Mouse (Mus musculus) hindbrain, embryonic 14.5 days (tissue): ENCODE data around the gene Vps37d. TPM values are rescaled to one million over a fixed set of nuclear protein-coding genes. Genes with fewer than 3 reads are reported as not detected.

Experiments
- ATAC-seq: fragments of 200-750 bp; cut with Nextera tagmentation; 2 replicates; pipeline ENCODE4 v1.8.0; 2017; ENCODE audit warnings: moderate number of reproducible peaks, mild to moderate bottlenecking, moderate TSS enrichment, moderate library complexity; ENCODE audit not compliant: low FRiP score
- DNase-seq: peaks from one replicate; pipeline ENCODE4 v3.0.0-alpha.2; 2015; ENCODE audit warnings: low spot score
- H3K27ac ChIP-seq: fragments of 300-500 bp; sonication (generic); 2 replicates; pipeline ENCODE4 v1.5.1; 2014; ENCODE audit warnings: mild to moderate bottlenecking, moderate library complexity
- H3K27me3 ChIP-seq: fragments of 300-500 bp; sonication (generic); 2 replicates; pipeline ENCODE4 v1.6.1; 2014; ENCODE audit warnings: mild to moderate bottlenecking, low read length, mixed read lengths; ENCODE audit not compliant: control insufficient read depth, insufficient read depth
- H3K36me3 ChIP-seq: fragments of 300-500 bp; sonication (generic); replicated peaks from 2 replicates; pipeline ENCODE4 v1.6.1; 2014; ENCODE audit not compliant: control insufficient read depth, insufficient read depth
- H3K4me1 ChIP-seq: fragments of 300-500 bp; sonication (generic); replicated peaks from 2 replicates; pipeline ENCODE4 v1.6.1; 2014; ENCODE audit warnings: antibody characterized with exemption, low read length, mixed read lengths; ENCODE audit not compliant: control insufficient read depth, insufficient read depth
- H3K4me2 ChIP-seq: fragments of 300-500 bp; sonication (generic); replicated peaks from 2 replicates; pipeline ENCODE4 v1.6.1; 2014; ENCODE audit warnings: mild to moderate bottlenecking, moderate library complexity
- H3K4me3 ChIP-seq: fragments of 300-500 bp; sonication (generic); replicated peaks from 2 replicates; pipeline ENCODE4 v1.5.1; 2014; ENCODE audit warnings: mild to moderate bottlenecking, low read length
- H3K9ac ChIP-seq: fragments of 300-500 bp; sonication (generic); 2 replicates; pipeline ENCODE4 v1.6.1; 2014
- H3K9me3 ChIP-seq: fragments of 300-500 bp; sonication (generic); 2 replicates; pipeline ENCODE4 v1.6.1; 2016; ENCODE audit warnings: low read length; ENCODE audit not compliant: control insufficient read depth
- WGBS: fragments of 180-500 bp; shearing (Covaris S2); extraction: QIAGEN DNeasy Blood & Tissue Kit; methylation state at CpG from one replicate; pipeline ENCODE4 v1.1.7; 2014; 5-methylcytosine and 5-hydroxymethylcytosine counted together
- polyA plus RNA-seq: library from polyadenylated mRNA; unstranded; fragments of >200 nt; fragmentation: Nextera tagmentation; extraction: Ambion mirVana; gene quantifications from 2 replicates; pipeline ENCODE4 v1.2.1, GENCODE M21; 2014

Gene Vps37d
- 32.9 and 37.1 TPM in 2 replicates for polyA plus RNA-seq

- ATAC-seq (peak; percentile 84), DNase-seq (peak; percentile 98)
- Histone ChIP-seq H3K4me2 (peak within 1 kb of the TSS; percentile 81), H3K9me3 (no peaks in the 10 kb centered on the region), H3K9ac (peak within 1 kb of the TSS; percentile 100), H3K4me3 (peak within 1 kb of the TSS; percentile 98), H3K4me1 (peaks cover 22% of the 10 kb centered on the region), H3K27ac (peak within 1 kb of the TSS; percentile 95), H3K36me3 (peaks cover 36% of the 10 kb centered on the region), H3K27me3 (no peaks in the 10 kb centered on the region)
- WGBS: 1% methylated on average over 65 of the region's 83 CpGs
Observed at GRCm38 (mm10) chr5:135077564-135078481, at the start of gene Vps37d. Gene Vps37d, minus strand, starts transcription at chr5:135078266.

GRCm38 (mm10) chr5:135127669-135128068 is 49.6 kb upstream of the Vps37d start:
- no peaks in the 10 kb centered on the region for H3K4me1 ChIP-seq
- peaks cover 8% of the 10 kb centered on the region for H3K27me3 ChIP-seq
- H3K9me3 ChIP-seq: no peaks in the 10 kb centered on the region
- no peak for ATAC-seq
- no peak overlapping the region for H3K4me3 ChIP-seq
- 81% methylated on average over 6 of the region's 6 CpGs for WGBS
- no peak for DNase-seq
- no peak overlapping the region for H3K9ac ChIP-seq
- H3K36me3 ChIP-seq: no peaks in the 10 kb centered on the region
- H3K27ac ChIP-seq: no peak overlapping the region
- no peak overlapping the region for H3K4me2 ChIP-seq

DNA sequence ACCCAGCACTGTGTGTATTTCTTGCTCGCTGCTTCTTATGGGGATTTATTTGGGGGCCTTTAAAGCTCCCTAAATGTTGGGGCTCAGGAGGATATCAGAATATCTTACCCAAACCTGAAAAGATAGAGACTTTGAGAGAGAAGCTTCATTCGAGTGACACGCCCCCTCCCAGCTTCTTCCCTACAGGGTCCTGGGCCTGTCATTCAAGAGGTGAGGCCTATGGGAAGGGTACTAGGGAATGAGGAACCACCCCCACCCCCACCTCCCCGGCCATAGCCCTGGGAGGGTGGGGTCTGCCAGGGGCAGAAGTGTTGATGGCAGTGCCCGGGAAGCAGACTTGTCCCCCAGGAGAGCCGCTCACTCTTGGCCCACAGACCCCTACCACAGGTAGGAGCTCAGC is 48.1 kb upstream of the Vps37d start:
- no peaks in the 10 kb centered on the region for H3K9me3 ChIP-seq
- no peak overlapping the region for H3K4me3 ChIP-seq
- WGBS: 74% methylated on average over 6 of the region's 6 CpGs
- ATAC-seq (no peak), DNase-seq (no peak)
- no peaks in the 10 kb centered on the region for H3K27me3 ChIP-seq
- no peak overlapping the region for H3K27ac ChIP-seq
- H3K9ac ChIP-seq: no peak overlapping the region
- no peaks in the 10 kb centered on the region for H3K36me3 ChIP-seq
- H3K4me2 ChIP-seq: no peak overlapping the region
- no peaks in the 10 kb centered on the region for H3K4me1 ChIP-seq

- 65% methylated on average over 4 of the region's 4 CpGs for WGBS
- Histone ChIP-seq H3K27ac (no peak overlapping the region), H3K9ac (no peak overlapping the region), H3K36me3 (no peaks in the 10 kb centered on the region), H3K9me3 (no peaks in the 10 kb centered on the region), H3K4me3 (no peak overlapping the region), H3K4me1 (no peaks in the 10 kb centered on the region), H3K27me3 (no peaks in the 10 kb centered on the region), H3K4me2 (no peak overlapping the region)
- DNase-seq (no peak), ATAC-seq (no peak)
Observed at GRCm38 (mm10) chr5:135120753-135121152, 42.7 kb upstream of the Vps37d start.

GRCm38 (mm10) chr5:135118589-135119081 is 40.6 kb upstream of the Vps37d start:
- no peaks in the 10 kb centered on the region for H3K4me1 ChIP-seq
- H3K27me3 ChIP-seq: no peaks in the 10 kb centered on the region
- no peak overlapping the region for H3K4me2 ChIP-seq
- no peaks in the 10 kb centered on the region for H3K9me3 ChIP-seq
- no peaks in the 10 kb centered on the region for H3K36me3 ChIP-seq
- no peak overlapping the region for H3K4me3 ChIP-seq
- WGBS: 36% methylated on average over 6 of the region's 6 CpGs
- peak; percentile 44 for DNase-seq
- no peak overlapping the region for H3K27ac ChIP-seq
- no peak for ATAC-seq
- H3K9ac ChIP-seq: no peak overlapping the region

GRCm38 (mm10) chr5:135115241-135115640 is 37.2 kb upstream of the Vps37d start:
- Histone ChIP-seq H3K27me3 (no peaks in the 10 kb centered on the region; the same call in 1 of the 2 replicates), H3K4me1 (no peaks in the 10 kb centered on the region), H3K4me2 (no peak overlapping the region), H3K36me3 (no peaks in the 10 kb centered on the region), H3K4me3 (no peak overlapping the region), H3K9me3 (no peaks in the 10 kb centered on the region), H3K27ac (no peak overlapping the region), H3K9ac (no peak overlapping the region)
- DNase-seq (no peak), ATAC-seq (no peak)
- 92% methylated on average over 8 of the region's 8 CpGs for WGBS

DNA sequence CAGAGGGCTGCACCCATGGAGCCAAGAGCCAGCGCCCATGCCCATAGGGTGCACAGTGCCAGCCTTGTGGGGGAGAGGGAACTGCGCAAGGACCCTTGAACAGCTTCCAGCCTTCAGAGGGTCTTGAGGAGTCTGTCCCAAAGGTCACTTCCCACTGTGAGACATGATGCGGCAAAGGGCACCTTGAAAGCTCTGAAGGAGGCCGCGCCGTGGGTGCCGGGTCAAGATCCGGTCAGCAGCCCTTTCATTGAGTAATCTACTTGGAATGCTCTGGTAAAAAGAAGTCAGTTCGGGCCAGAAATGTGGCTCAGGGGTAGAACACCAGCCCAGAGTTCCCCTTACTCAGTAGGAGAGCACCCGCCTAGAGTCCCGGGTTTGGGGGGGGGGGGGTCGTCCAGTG is 35.7 kb upstream of the Vps37d start:
- no peak for DNase-seq
- no peak overlapping the region for H3K4me2 ChIP-seq
- peaks cover 12% of the 10 kb centered on the region for H3K27me3 ChIP-seq
- H3K36me3 ChIP-seq: no peaks in the 10 kb centered on the region
- H3K27ac ChIP-seq: no peak overlapping the region
- no peak for ATAC-seq
- no peak overlapping the region for H3K4me3 ChIP-seq
- no peaks in the 10 kb centered on the region for H3K4me1 ChIP-seq
- 88% methylated on average over 12 of the region's 12 CpGs for WGBS
- H3K9me3 ChIP-seq: no peaks in the 10 kb centered on the region
- no peak overlapping the region for H3K9ac ChIP-seq

DNA sequence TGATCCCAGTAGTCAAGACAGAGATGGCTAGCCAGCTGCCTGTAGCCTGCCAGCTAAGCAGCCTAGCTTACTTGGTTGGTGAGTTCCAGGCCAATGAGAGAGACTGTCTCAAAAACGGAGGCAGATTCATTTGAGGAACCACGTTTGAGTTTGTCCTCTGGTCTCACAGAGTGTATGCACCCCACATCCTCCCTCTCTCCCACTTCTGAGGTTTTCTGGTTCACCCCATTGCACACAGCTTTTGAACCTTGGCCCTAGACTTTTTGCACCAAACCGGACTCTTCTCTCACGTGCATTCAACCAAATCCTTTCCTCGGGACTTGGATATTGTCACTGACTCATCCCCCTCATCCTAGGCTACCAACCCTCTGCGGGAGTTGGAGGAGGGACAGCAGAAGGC is 31.9 kb upstream of the Vps37d start:
- Histone ChIP-seq H3K9me3 (no peaks in the 10 kb centered on the region), H3K4me3 (no peak overlapping the region), H3K27ac (no peak overlapping the region), H3K4me1 (0 out of 2 replicates have a peak, but pooled peaks cover 13% of the 10 kb centered on the region), H3K4me2 (no peak overlapping the region), H3K9ac (no peak overlapping the region), H3K27me3 (peaks cover 49% of the 10 kb centered on the region), H3K36me3 (no peaks in the 10 kb centered on the region)
- no peak for ATAC-seq
- WGBS: 64% methylated on average over 6 of the region's 6 CpGs
- no peak for DNase-seq

DNA sequence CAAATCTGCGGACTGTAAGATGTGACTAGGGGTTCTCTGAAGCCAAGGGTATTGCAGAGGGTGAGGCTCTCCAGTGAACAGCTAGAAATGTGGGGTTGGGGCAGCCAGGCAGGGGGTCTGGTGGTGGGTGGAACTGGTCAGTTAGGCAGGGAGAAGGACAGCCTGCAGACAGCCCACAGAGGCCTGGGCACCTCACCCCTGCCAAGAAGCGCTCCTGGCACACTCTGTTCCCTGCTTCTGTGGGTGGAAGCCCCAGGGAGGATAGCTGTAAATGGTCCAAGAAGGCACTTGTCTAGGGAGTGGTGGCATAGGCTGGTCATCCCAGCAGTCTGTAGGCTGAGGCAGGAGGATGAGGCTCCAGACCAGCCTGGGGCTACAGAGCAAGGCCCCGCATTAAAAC is 31.4 kb upstream of the Vps37d start:
- Histone ChIP-seq H3K9ac (no peak overlapping the region), H3K4me3 (no peak overlapping the region), H3K27me3 (peaks cover 49% of the 10 kb centered on the region), H3K36me3 (no peaks in the 10 kb centered on the region), H3K9me3 (no peaks in the 10 kb centered on the region), H3K27ac (no peak overlapping the region), H3K4me2 (no peak overlapping the region), H3K4me1 (0 out of 2 replicates have a peak, but pooled peaks cover 13% of the 10 kb centered on the region)
- DNase-seq: no peak
- ATAC-seq: no peak
- 89% methylated on average over 3 of the region's 3 CpGs for WGBS
